10 mouse cellular contexts compared by ENCODE assay signal in genomic region chr10:96188168-96188567, GRCm38 (mm10). TPM values are rescaled to one million over a fixed set of nuclear protein-coding genes. Genes with fewer than 3 reads are reported as not detected.
A peak's percentile ranks its signal among the peaks of the same experiment; 100 is the strongest.
DNase-seq lines count a peak whose midpoint lies in the region; ATAC-seq and TF ChIP-seq lines count a peak whose summit lies in the region.
"Had no signal": no experiment of that assay in that cellular context is flagged by ENCODE, and none has a peak within 500 bp of the region (broad histone marks: within the 10 kb centered on the region; RNA-seq: fewer than 3 reads in every experiment).

No protein-coding gene starts in this region.

- DNase-seq in adrenal gland, adult 2 months = peak; percentile 66
- no peak for DNase-seq in adrenal gland, adult 18-20 months (ENCODE audit: low spot score in 2 of 2)
- DNase-seq in lung, postnatal 10 days = peak; percentile 82
- DNase-seq in right cerebral cortex, postnatal 4 days = no peak
- no peak for DNase-seq in retina, embryonic 14.5 days (ENCODE audit: low spot score)

- WGBS in intestine, postnatal 0 days = 21% methylated on average over 7 of the region's 7 CpGs

- no peak for TF ChIP-seq CTCF in intestine, postnatal 0 days (IDR thresholded peaks at IDR 0.05; ENCODE audit: low read depth)

- no peak overlapping the region for H3K4me2 ChIP-seq in intestine, postnatal 0 days (replicated peaks; ENCODE audit: low read depth)
- H3K4me2 ChIP-seq: midbrain, embryonic 12.5 days had no signal

- H3K9ac ChIP-seq in intestine, postnatal 0 days (ENCODE audit: low read depth, low read length) = no peak overlapping the region
- H3K9ac ChIP-seq: midbrain, embryonic 12.5 days had no signal

- peak; percentile 55; the same call in 1 of the 2 replicates for ATAC-seq in common myeloid progenitor, adult 5-6 weeks (replicated peaks; ENCODE audit: low read depth, poor library complexity, severe bottlenecking)
- ATAC-seq in intestine, postnatal 0 days = no peak
- no peak for ATAC-seq in frontal cortex, adult (ENCODE audit: low TSS enrichment)

- H3K27me3 ChIP-seq in intestine, postnatal 0 days (replicated peaks; ENCODE audit: control insufficient read depth, insufficient read depth, low read length) = no peaks in the 10 kb centered on the region
- H3K27me3 ChIP-seq: midbrain, embryonic 12.5 days had no signal

- H3K36me3 ChIP-seq in intestine, postnatal 0 days (ENCODE audit: control insufficient read depth, insufficient read depth) = no peaks in the 10 kb centered on the region
- H3K36me3 ChIP-seq: midbrain, embryonic 12.5 days had no signal

- H3K27ac ChIP-seq in intestine, postnatal 0 days (ENCODE audit: low read depth, low read length) = 0 out of 2 replicates have a peak overlapping the region, but pooled peaks have one; percentile 35
- H3K27ac ChIP-seq: midbrain, embryonic 12.5 days had no signal

- H3K4me3 ChIP-seq in intestine, postnatal 0 days (ENCODE audit: low read depth, low read length) = no peak overlapping the region
- H3K4me3 ChIP-seq: midbrain, embryonic 12.5 days had no signal

- no peaks in the 10 kb centered on the region for H3K4me1 ChIP-seq in intestine, postnatal 0 days (replicated peaks; ENCODE audit: control insufficient read depth, insufficient read depth, low read length)
- H3K4me1 ChIP-seq: midbrain, embryonic 12.5 days had no signal

- no peaks in the 10 kb centered on the region for H3K9me3 ChIP-seq in intestine, postnatal 0 days (ENCODE audit: control insufficient read depth)

RNA-seq across cellular contexts. Expression of gene Gm5426, which starts 51.8 kb away (rescaled TPM):
- total RNA-seq in adrenal gland, adult 2 months (2021) = not detected
- polyA plus RNA-seq in adrenal gland, adult 2 months (2012; rRNA removed) = not detected in 2 replicates
- total RNA-seq in adrenal gland, adult 18-20 months (2021) = not detected
- not detected in 2 replicates for total RNA-seq in common myeloid progenitor, adult 5-6 weeks (2017)
- not detected in 2 replicates for polyA plus RNA-seq in intestine, postnatal 0 days (2015; fragmentation: Nextera tagmentation; extraction: Ambion mirVana)
- polyA plus RNA-seq: cortical plate, adult 2 months; midbrain, embryonic 12.5 days had no signal

Comparison
In these comparisons a context has a peak if more than half of its experiments do, and no peak if none do; other contexts are left out.
1. DNase-seq: peak in adrenal gland, adult 2 months (single experiment) and lung, postnatal 10 days (single experiment); none in adrenal gland, adult 18-20 months (0 of 2), right cerebral cortex, postnatal 4 days (single experiment) and retina, embryonic 14.5 days (single experiment).